Mouse (Mus musculus): ENCODE data around the gene Gm17087. TPM values are rescaled to one million over a fixed set of nuclear protein-coding genes. Genes with fewer than 3 reads are reported as not detected.

Gene Gm17087
- polyA plus RNA-seq, 1 experiment from 2014 or later: not detected

DNA sequence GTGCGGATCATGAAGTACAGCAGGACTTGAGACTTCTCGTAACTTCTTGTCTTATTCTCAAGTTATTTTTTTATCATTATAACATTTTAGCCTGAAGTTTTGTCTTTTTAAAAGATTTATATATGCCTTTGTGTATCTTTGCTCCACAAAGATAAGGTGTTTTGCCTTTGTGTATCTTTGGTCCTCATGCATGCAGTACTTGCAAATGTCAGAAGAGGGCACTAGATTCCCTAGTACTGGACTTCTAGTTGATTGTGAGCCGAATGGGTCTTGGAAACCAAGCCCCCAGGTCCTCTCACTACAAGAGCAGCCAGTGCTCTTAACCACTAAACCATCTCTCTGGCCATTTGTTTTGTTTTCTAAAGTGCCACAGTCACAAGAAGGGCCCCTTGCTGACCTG lies 13.6 kb upstream of the Gm17087 start:
- no peak overlapping the region for H3K4me3 ChIP-seq (ENCODE audit: low read length)
- no peaks in the 10 kb centered on the region for H3K27me3 ChIP-seq (ENCODE audit: control insufficient read depth, insufficient read depth, low read depth, low read length)
- no peak overlapping the region for H3K27ac ChIP-seq (ENCODE audit: low read length)
- no peak overlapping the region for H3K4me2 ChIP-seq (ENCODE audit: low read depth, low read length)
- H3K9ac ChIP-seq (ENCODE audit: low read length): no peak overlapping the region
- H3K9me3 ChIP-seq (ENCODE audit: control insufficient read depth, low read length): no peaks in the 10 kb centered on the region
- 62% methylated on average over 3 of the region's 3 CpGs for WGBS
- no peaks in the 10 kb centered on the region for H3K4me1 ChIP-seq (replicated peaks; ENCODE audit: control insufficient read depth, insufficient read depth, low read length)
- H3K36me3 ChIP-seq (ENCODE audit: control insufficient read depth, insufficient read depth, low read length): no peaks in the 10 kb centered on the region
- no peak for ATAC-seq (ENCODE audit: low read depth)

DNA sequence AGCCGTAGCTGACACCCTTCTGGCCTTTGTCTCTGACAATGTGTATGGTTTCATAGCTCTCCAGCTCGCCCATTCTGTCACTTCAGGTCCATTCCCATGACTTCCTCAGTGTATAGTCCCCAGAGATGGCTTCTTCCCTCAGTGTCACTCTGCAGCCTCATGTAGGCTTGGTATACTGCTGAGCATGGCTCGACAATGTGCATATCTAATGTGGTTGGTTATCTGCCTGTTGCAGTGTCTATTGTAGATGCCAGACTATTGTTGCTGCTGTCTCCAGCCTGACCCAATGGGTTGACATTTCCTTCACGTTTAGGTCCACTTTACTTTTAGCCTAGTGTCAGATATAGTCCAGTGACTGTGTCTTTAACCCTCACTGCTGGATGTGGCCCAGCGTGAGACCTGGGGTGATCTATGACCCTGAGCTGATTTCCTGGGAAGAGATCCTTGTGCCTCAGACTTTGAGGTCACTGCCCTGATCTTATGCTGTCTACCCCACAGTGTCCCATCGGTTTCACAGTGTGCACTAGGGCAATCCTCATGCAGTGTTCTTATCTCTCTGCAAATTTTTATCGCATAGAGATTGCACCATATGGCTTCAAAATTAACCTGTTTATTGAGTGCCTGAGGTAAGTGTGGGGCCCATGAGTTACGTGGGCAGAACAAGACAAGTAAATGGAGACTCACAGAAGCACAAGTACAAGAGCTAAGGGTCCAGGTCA lies 7.0 kb upstream of the Gm17087 start:
- no peak overlapping the region for H3K9ac ChIP-seq (ENCODE audit: low read length)
- no peak overlapping the region for H3K27ac ChIP-seq (ENCODE audit: low read length)
- H3K4me3 ChIP-seq (ENCODE audit: low read length): no peak overlapping the region
- no peaks in the 10 kb centered on the region for H3K9me3 ChIP-seq (ENCODE audit: control insufficient read depth, low read length)
- H3K36me3 ChIP-seq (ENCODE audit: control insufficient read depth, insufficient read depth, low read length): no peaks in the 10 kb centered on the region
- ATAC-seq (ENCODE audit: low read depth): no peak
- no peaks in the 10 kb centered on the region for H3K4me1 ChIP-seq (replicated peaks; ENCODE audit: control insufficient read depth, insufficient read depth, low read length)
- no peaks in the 10 kb centered on the region for H3K27me3 ChIP-seq (ENCODE audit: control insufficient read depth, insufficient read depth, low read depth, low read length)
- 70% methylated on average over 8 of the region's 8 CpGs for WGBS
- H3K4me2 ChIP-seq (ENCODE audit: low read depth, low read length): no peak overlapping the region

DNA sequence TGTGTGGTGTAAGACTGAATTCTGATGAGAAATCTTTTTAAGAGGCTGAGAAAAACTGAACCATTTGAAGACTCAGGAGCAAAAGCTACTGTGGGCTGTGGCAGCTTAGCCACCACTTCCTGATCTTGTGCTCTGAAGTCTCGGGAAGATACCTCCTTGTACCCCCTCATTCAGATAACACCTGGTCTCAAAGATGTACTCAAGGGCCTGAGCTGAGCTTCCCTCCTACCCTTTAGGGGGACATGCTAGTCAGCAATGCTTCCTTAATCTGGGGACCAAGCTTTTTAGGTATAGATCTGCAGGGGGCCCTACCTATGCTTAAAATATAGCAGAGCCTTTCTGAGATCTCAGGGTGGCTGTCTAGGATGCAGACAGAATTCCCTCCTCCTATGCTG lies 3.9 kb downstream of the Gm17087 start:
- H3K27me3 ChIP-seq (ENCODE audit: control insufficient read depth, insufficient read depth, low read depth, low read length): no peaks in the 10 kb centered on the region
- H3K9me3 ChIP-seq (ENCODE audit: control insufficient read depth, low read length): no peaks in the 10 kb centered on the region
- H3K9ac ChIP-seq (ENCODE audit: low read length): no peak overlapping the region
- H3K36me3 ChIP-seq (ENCODE audit: control insufficient read depth, insufficient read depth, low read length): no peaks in the 10 kb centered on the region
- 55% methylated on average over 1 of the region's 1 CpGs for WGBS
- no peaks in the 10 kb centered on the region for H3K4me1 ChIP-seq (replicated peaks; ENCODE audit: control insufficient read depth, insufficient read depth, low read length)
- no peak for ATAC-seq (ENCODE audit: low read depth)
- no peak overlapping the region for H3K27ac ChIP-seq (ENCODE audit: low read length)
- no peak overlapping the region for H3K4me2 ChIP-seq (ENCODE audit: low read depth, low read length)
- H3K4me3 ChIP-seq (ENCODE audit: low read length): no peak overlapping the region

DNA sequence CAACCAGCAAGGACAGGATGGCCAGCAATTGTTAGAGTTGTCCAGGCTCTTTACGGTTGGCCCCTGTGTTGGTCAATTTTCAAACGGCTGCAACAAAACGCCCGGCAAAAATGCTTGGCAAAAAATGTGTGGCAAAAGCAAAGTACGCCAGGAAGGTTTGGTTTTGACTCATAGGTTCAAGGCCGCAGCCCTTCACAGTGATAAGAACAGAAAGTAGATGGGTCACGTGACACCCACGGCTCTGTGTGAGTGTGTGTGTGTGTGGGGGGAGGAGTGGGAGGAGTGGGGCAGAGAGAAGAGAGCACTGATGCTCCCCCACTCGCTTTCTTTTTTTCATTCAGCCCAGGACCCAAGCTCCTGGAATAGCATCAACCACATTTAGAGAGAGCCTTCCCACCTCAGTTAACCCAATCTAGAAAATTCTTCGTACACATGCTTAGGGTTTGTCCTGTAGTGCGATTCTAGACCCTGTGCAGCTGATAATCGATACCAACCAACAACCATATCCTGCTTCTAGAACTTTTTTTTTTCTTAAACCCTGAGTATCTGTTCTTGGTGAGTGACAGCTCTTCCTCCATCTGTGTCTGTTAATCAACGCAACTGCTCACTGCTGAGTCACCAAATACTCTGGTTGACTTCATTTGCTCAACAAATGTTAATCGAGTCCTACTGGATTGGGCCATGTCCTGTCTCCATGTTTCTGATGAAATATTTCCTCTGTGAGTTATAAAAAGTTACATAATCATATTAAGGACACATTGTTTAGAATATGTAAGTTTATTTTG lies 4.5 kb downstream of the Gm17087 start:
- no peaks in the 10 kb centered on the region for H3K9me3 ChIP-seq (ENCODE audit: control insufficient read depth, low read length)
- no peak overlapping the region for H3K4me3 ChIP-seq (ENCODE audit: low read length)
- no peak overlapping the region for H3K4me2 ChIP-seq (ENCODE audit: low read depth, low read length)
- H3K4me1 ChIP-seq (replicated peaks; ENCODE audit: control insufficient read depth, insufficient read depth, low read length): no peaks in the 10 kb centered on the region
- H3K27me3 ChIP-seq (ENCODE audit: control insufficient read depth, insufficient read depth, low read depth, low read length): no peaks in the 10 kb centered on the region
- WGBS: 73% methylated on average over 14 of the region's 14 CpGs
- ATAC-seq (ENCODE audit: low read depth): no peak
- no peak overlapping the region for H3K9ac ChIP-seq (ENCODE audit: low read length)
- H3K27ac ChIP-seq (ENCODE audit: low read length): no peak overlapping the region
- H3K36me3 ChIP-seq (ENCODE audit: control insufficient read depth, insufficient read depth, low read length): no peaks in the 10 kb centered on the region

DNA sequence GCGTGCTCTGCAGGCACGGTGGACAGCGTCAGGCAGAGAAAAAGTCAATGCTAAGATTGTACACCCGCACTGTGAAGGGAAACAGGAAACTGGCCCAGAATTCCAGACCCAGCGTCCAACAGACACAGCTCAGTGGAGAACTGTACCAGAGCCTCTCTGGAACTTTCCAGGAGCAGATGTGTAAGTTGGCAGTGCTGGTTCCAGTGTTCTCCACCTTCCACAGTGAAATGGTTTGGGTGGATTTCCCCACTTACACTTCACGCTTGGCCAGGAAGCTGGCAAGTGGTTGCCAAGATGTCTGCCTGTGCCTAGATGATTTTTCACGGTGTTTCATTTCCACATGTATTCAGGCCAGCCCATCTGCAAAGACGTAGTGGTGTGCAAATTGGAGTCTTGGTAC lies 8.8 kb downstream of the Gm17087 start:
- Histone ChIP-seq H3K4me3 (ENCODE audit: low read length) (no peak overlapping the region), H3K4me2 (ENCODE audit: low read depth, low read length) (no peak overlapping the region)
- 74% methylated on average over 8 of the region's 8 CpGs for WGBS

DNA sequence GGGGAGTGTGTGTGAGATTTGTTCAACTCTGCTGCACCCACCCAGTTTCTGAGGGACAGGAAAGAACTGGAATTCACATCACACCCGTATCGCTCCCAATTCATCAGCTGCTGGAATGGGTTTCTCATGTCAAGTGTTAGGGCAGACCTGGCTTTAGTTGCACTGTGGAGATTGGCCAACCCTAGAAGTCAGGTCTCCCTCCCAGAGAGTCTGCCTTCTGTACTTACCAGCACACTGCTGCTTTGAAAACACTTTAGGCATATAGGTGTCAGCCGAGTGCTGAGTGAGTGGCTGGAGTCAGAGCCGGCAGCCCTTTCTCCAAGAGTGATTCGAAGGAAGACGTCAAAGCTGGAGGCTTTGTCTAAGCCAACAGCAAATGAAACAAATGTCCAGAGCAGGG lies 10.5 kb downstream of the Gm17087 start:
- no peaks in the 10 kb centered on the region for H3K4me1 ChIP-seq (replicated peaks; ENCODE audit: control insufficient read depth, insufficient read depth, low read length)
- no peak overlapping the region for H3K4me2 ChIP-seq (ENCODE audit: low read depth, low read length)
- no peaks in the 10 kb centered on the region for H3K27me3 ChIP-seq (ENCODE audit: control insufficient read depth, insufficient read depth, low read depth, low read length)
- no peak for ATAC-seq (ENCODE audit: low read depth)
- no peak overlapping the region for H3K27ac ChIP-seq (ENCODE audit: low read length)
- no peaks in the 10 kb centered on the region for H3K9me3 ChIP-seq (ENCODE audit: control insufficient read depth, low read length)
- no peaks in the 10 kb centered on the region for H3K36me3 ChIP-seq (ENCODE audit: control insufficient read depth, insufficient read depth, low read length)
- no peak overlapping the region for H3K4me3 ChIP-seq (ENCODE audit: low read length)
- no peak overlapping the region for H3K9ac ChIP-seq (ENCODE audit: low read length)
- WGBS: 58% methylated on average over 6 of the region's 6 CpGs

More for the DNA sequence above, 8.8 kb downstream of the Gm17087 start:
- H3K9me3 ChIP-seq (ENCODE audit: control insufficient read depth, low read length): no peaks in the 10 kb centered on the region
- H3K27ac ChIP-seq (ENCODE audit: low read length): no peak overlapping the region
- H3K27me3 ChIP-seq (ENCODE audit: control insufficient read depth, insufficient read depth, low read depth, low read length): no peaks in the 10 kb centered on the region
- no peaks in the 10 kb centered on the region for H3K36me3 ChIP-seq (ENCODE audit: control insufficient read depth, insufficient read depth, low read length)
- ATAC-seq (ENCODE audit: low read depth): no peak
- H3K4me1 ChIP-seq (replicated peaks; ENCODE audit: control insufficient read depth, insufficient read depth, low read length): no peaks in the 10 kb centered on the region
- H3K9ac ChIP-seq (ENCODE audit: low read length): no peak overlapping the region

DNA sequence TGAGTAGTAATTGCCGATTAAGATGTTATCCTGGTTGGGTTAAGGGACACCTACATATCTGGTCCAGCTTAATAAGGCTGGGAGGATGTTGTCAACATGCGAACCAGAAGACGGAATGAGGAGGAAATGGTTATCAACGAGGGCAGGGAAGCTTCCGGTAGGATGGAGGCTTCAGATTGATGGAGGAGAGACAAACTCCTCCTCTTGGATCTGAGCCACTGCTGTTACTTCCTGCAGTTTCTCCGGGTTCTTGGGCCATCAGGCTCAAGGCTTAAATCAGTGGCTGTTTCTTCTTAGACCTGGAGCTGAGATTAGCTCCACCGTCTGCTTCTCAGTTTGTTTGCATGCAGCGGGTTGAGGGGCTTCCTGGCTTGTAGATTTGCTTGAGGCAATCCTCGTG lies 11.0 kb downstream of the Gm17087 start:
- no peak overlapping the region for H3K27ac ChIP-seq (ENCODE audit: low read length)
- no peak overlapping the region for H3K9ac ChIP-seq (ENCODE audit: low read length)
- H3K36me3 ChIP-seq (ENCODE audit: control insufficient read depth, insufficient read depth, low read length): no peaks in the 10 kb centered on the region
- H3K4me3 ChIP-seq (ENCODE audit: low read length): no peak overlapping the region
- no peaks in the 10 kb centered on the region for H3K4me1 ChIP-seq (replicated peaks; ENCODE audit: control insufficient read depth, insufficient read depth, low read length)
- no peaks in the 10 kb centered on the region for H3K27me3 ChIP-seq (ENCODE audit: control insufficient read depth, insufficient read depth, low read depth, low read length)
- 53% methylated on average over 9 of the region's 9 CpGs for WGBS
- ATAC-seq (ENCODE audit: low read depth): no peak
- H3K4me2 ChIP-seq (ENCODE audit: low read depth, low read length): no peak overlapping the region
- H3K9me3 ChIP-seq (ENCODE audit: control insufficient read depth, low read length): no peaks in the 10 kb centered on the region

DNA sequence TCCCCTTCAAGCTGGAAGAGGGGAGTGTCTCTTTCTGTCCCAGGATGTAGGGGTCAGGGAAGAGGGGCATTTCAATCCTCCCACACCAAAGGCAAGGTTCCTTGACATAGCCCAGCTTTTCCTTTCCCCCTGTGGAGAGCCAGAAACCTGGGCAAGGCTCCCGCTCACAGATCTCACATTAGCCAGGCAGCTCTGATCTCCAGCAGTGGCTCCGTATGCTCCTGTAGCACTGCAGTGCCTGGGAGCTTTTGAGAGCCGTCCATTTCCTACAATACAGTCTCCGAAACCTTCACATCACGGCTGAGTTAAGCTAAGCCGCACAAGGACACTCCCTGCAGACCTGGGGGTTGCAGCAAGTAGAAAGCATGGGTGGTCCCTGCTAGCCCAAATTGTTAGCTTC lies 12.5 kb downstream of the Gm17087 start:
- no peaks in the 10 kb centered on the region for H3K36me3 ChIP-seq (ENCODE audit: control insufficient read depth, insufficient read depth, low read length)
- no peaks in the 10 kb centered on the region for H3K27me3 ChIP-seq (ENCODE audit: control insufficient read depth, insufficient read depth, low read depth, low read length)
- no peaks in the 10 kb centered on the region for H3K9me3 ChIP-seq (ENCODE audit: control insufficient read depth, low read length)
- no peak overlapping the region for H3K4me2 ChIP-seq (ENCODE audit: low read depth, low read length)
- H3K4me3 ChIP-seq (ENCODE audit: low read length): no peak overlapping the region
- no peak overlapping the region for H3K9ac ChIP-seq (ENCODE audit: low read length)
- H3K27ac ChIP-seq (ENCODE audit: low read length): no peak overlapping the region
- ATAC-seq (ENCODE audit: low read depth): no peak
- H3K4me1 ChIP-seq (replicated peaks; ENCODE audit: control insufficient read depth, insufficient read depth, low read length): no peaks in the 10 kb centered on the region
- 81% methylated on average over 6 of the region's 6 CpGs for WGBS

DNA sequence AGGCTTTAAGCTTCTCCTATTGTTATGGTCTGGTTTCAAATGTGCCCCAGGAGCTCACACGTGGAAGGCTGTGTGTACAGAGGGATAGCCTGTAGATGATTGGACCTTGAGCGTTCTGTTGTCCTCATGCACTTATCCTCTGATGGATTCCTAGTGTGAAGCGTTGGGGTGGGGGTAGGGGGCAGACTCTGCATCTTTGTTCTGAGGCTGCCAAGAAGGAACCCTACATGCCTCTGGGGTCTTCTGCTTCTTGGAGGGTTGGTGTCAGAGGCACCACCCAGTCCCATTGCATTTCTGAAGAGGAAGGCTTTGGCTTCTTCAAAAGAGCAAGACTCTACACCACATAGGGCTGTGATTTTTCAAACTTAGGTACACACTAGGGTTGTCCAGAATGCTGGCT lies 13.1 kb downstream of the Gm17087 start:
- H3K9me3 ChIP-seq (ENCODE audit: control insufficient read depth, low read length): no peaks in the 10 kb centered on the region
- no peak overlapping the region for H3K9ac ChIP-seq (ENCODE audit: low read length)
- no peaks in the 10 kb centered on the region for H3K4me1 ChIP-seq (replicated peaks; ENCODE audit: control insufficient read depth, insufficient read depth, low read length)
- 66% methylated on average over 3 of the region's 3 CpGs for WGBS
- no peaks in the 10 kb centered on the region for H3K36me3 ChIP-seq (ENCODE audit: control insufficient read depth, insufficient read depth, low read length)
- no peak overlapping the region for H3K27ac ChIP-seq (ENCODE audit: low read length)
- H3K4me2 ChIP-seq (ENCODE audit: low read depth, low read length): no peak overlapping the region
- H3K4me3 ChIP-seq (ENCODE audit: low read length): no peak overlapping the region
- no peak for ATAC-seq (ENCODE audit: low read depth)
- H3K27me3 ChIP-seq (ENCODE audit: control insufficient read depth, insufficient read depth, low read depth, low read length): no peaks in the 10 kb centered on the region

All from lung, embryonic 16.5 days (tissue).